Mouse (Mus musculus) macrophage (primary cell): ENCODE measurements around the gene Nudt16l1. TPM values are rescaled to one million over a fixed set of nuclear protein-coding genes. Genes with fewer than 3 reads are reported as not detected.

Experiments used
- H3K27ac ChIP-seq: fragments of 350-480 bp; formaldehyde crosslinking; 2 replicates; pipeline ENCODE4 v1.9.0; 2021
- H3K36me3 ChIP-seq: fragments of 350-480 bp; formaldehyde crosslinking; 2 replicates; pipeline ENCODE4 v1.9.0; 2021; ENCODE audit errors: inconsistent target
- H3K4me3 ChIP-seq: fragments of 350-480 bp; formaldehyde crosslinking; 2 replicates; pipeline ENCODE4 v1.9.0; 2021; ENCODE audit errors: inconsistent target
- H3K79me2 ChIP-seq: fragments of 350-480 bp; formaldehyde crosslinking; 2 replicates; pipeline ENCODE4 v1.9.0; 2021; ENCODE audit errors: inconsistent target
- WGBS: methylation state at CpG from one replicate; pipeline ENCODE4 v1.1.7; 2026; ENCODE audit warnings: inconsistent platforms; ENCODE audit not compliant: missing documents; 5-methylcytosine and 5-hydroxymethylcytosine counted together
- polyA plus RNA-seq: library from polyadenylated mRNA; stranded (reverse); fragments of 250-400 nt; gene quantifications from 3 replicates; pipeline ENCODE4 v1.2.4, GENCODE M21; 2018; ENCODE audit warnings: inconsistent platforms

The Nudt16l1 gene
- polyA plus RNA-seq, 1 experiment from 2014 or later = 17.1 TPM

- H3K4me3 ChIP-seq = no peak overlapping the region
- H3K79me2 ChIP-seq = no peaks in the 10 kb centered on the region
- WGBS = 88% methylated on average over 3 of the region's 3 CpGs
- H3K36me3 ChIP-seq = peaks cover 50% of the 10 kb centered on the region
- no peak overlapping the region for H3K27ac ChIP-seq
Observed at GRCm38 (mm10) chr16:4932429-4932828, 6.1 kb upstream of the Nudt16l1 start.

GRCm38 (mm10) chr16:4935430-4935829, 3.1 kb upstream of the Nudt16l1 start:
- Histone ChIP-seq H3K79me2 (peaks cover 14% of the 10 kb centered on the region; the same call in 1 of the 2 replicates), H3K4me3 (no peak overlapping the region), H3K36me3 (peaks cover 31% of the 10 kb centered on the region), H3K27ac (peak overlapping the region; percentile 82)
- 96% methylated on average over 10 of the region's 31 CpGs for WGBS

GRCm38 (mm10) chr16:4935931-4936703, 2.4 kb upstream of the Nudt16l1 start:
- Histone ChIP-seq H3K27ac (peak overlapping the region; percentile 82), H3K36me3 (peaks cover 26% of the 10 kb centered on the region), H3K4me3 (no peak overlapping the region), H3K79me2 (peaks cover 15% of the 10 kb centered on the region; the same call in 1 of the 2 replicates)
- 17% methylated on average over 10 of the region's 10 CpGs for WGBS

- 93% methylated on average over 8 of the region's 8 CpGs for WGBS
- peaks cover 15% of the 10 kb centered on the region; the same call in 1 of the 2 replicates for H3K79me2 ChIP-seq
- peaks cover 26% of the 10 kb centered on the region for H3K36me3 ChIP-seq
- H3K27ac ChIP-seq = peak overlapping the region; percentile 82; the same call in 1 of the 2 replicates
- no peak overlapping the region for H3K4me3 ChIP-seq
Observed at GRCm38 (mm10) chr16:4937351-4938190, 990 bp upstream of the Nudt16l1 start.

- peaks cover 34% of the 10 kb centered on the region for H3K36me3 ChIP-seq
- under 1% methylated on average over 24 of the region's 28 CpGs for WGBS
Observed at GRCm38 (mm10) chr16:4938989-4939388, 428 bp downstream of the Nudt16l1 start.

GRCm38 (mm10) chr16:4939412-4939811, 851 bp downstream of the Nudt16l1 start:
- WGBS = 0% methylated on average over 16 of the region's 16 CpGs
- peak overlapping the region; percentile 93 for H3K4me3 ChIP-seq
- H3K79me2 ChIP-seq = peaks cover 15% of the 10 kb centered on the region; the same call in 1 of the 2 replicates
- H3K27ac ChIP-seq = peak overlapping the region; percentile 78
- H3K36me3 ChIP-seq = peaks cover 39% of the 10 kb centered on the region

More at GRCm38 (mm10) chr16:4938989-4939388, 428 bp downstream of the Nudt16l1 start:
- Histone ChIP-seq H3K79me2 (peaks cover 15% of the 10 kb centered on the region; the same call in 1 of the 2 replicates), H3K4me3 (peak overlapping the region; percentile 93), H3K27ac (peak overlapping the region; percentile 78)

GRCm38 (mm10) chr16:4940311-4940850, 1.8 kb downstream of the Nudt16l1 start:
- Histone ChIP-seq H3K36me3 (peaks cover 43% of the 10 kb centered on the region), H3K79me2 (peaks cover 15% of the 10 kb centered on the region; the same call in 1 of the 2 replicates), H3K27ac (no peak overlapping the region), H3K4me3 (no peak overlapping the region)
- WGBS = 91% methylated on average over 10 of the region's 10 CpGs

GRCm38 (mm10) chr16:4941016-4941415, 2.5 kb downstream of the Nudt16l1 start:
- H3K27ac ChIP-seq = no peak overlapping the region
- H3K79me2 ChIP-seq = peaks cover 15% of the 10 kb centered on the region; the same call in 1 of the 2 replicates
- no peak overlapping the region for H3K4me3 ChIP-seq
- H3K36me3 ChIP-seq = peaks cover 48% of the 10 kb centered on the region

- 96% methylated on average over 8 of the region's 8 CpGs for WGBS
- Histone ChIP-seq H3K4me3 (no peak overlapping the region), H3K79me2 (peaks cover 15% of the 10 kb centered on the region; the same call in 1 of the 2 replicates), H3K36me3 (peaks cover 66% of the 10 kb centered on the region), H3K27ac (no peak overlapping the region)
Observed at GRCm38 (mm10) chr16:4942868-4943267, 4.3 kb downstream of the Nudt16l1 start.

GRCm38 (mm10) chr16:4943431-4943830, 4.9 kb downstream of the Nudt16l1 start:
- 97% methylated on average over 3 of the region's 3 CpGs for WGBS

GRCm38 (mm10) chr16:4945415-4945814, 6.9 kb downstream of the Nudt16l1 start:
- Histone ChIP-seq H3K79me2 (peaks cover 1% of the 10 kb centered on the region; the same call in 1 of the 2 replicates), H3K27ac (no peak overlapping the region), H3K36me3 (peaks cover 78% of the 10 kb centered on the region), H3K4me3 (no peak overlapping the region)
- WGBS = 79% methylated on average over 4 of the region's 4 CpGs

More at GRCm38 (mm10) chr16:4943431-4943830, 4.9 kb downstream of the Nudt16l1 start:
- no peak overlapping the region for H3K4me3 ChIP-seq
- H3K27ac ChIP-seq = no peak overlapping the region
- peaks cover 71% of the 10 kb centered on the region for H3K36me3 ChIP-seq
- peaks cover 15% of the 10 kb centered on the region; the same call in 1 of the 2 replicates for H3K79me2 ChIP-seq

GRCm38 (mm10) chr16:4946155-4946554, 7.6 kb downstream of the Nudt16l1 start:
- Histone ChIP-seq H3K79me2 (no peaks in the 10 kb centered on the region), H3K4me3 (no peak overlapping the region), H3K36me3 (peaks cover 83% of the 10 kb centered on the region), H3K27ac (no peak overlapping the region)
- 93% methylated on average over 3 of the region's 3 CpGs for WGBS

- Histone ChIP-seq H3K36me3 (peaks cover 83% of the 10 kb centered on the region), H3K79me2 (no peaks in the 10 kb centered on the region), H3K27ac (no peak overlapping the region), H3K4me3 (no peak overlapping the region)
- WGBS = 91% methylated on average over 4 of the region's 4 CpGs
Observed at GRCm38 (mm10) chr16:4947378-4947777, 8.8 kb downstream of the Nudt16l1 start.

GRCm38 (mm10) chr16:4956609-4957008, 18.0 kb downstream of the Nudt16l1 start:
- Histone ChIP-seq H3K27ac (no peak overlapping the region), H3K36me3 (peaks cover 61% of the 10 kb centered on the region), H3K79me2 (peaks cover 51% of the 10 kb centered on the region), H3K4me3 (no peak overlapping the region)
- 100% methylated on average over 3 of the region's 3 CpGs for WGBS
